ENCODE assay signal across 7 mouse cellular contexts in genomic region chr10:96213876-96214275, GRCm38 (mm10).
DNase-seq lines count a peak whose midpoint lies in the region; ATAC-seq and TF ChIP-seq lines count a peak whose summit lies in the region.

No protein-coding gene starts in this region.

- no peak overlapping the region for H3K4me2 ChIP-seq in embryonic facial prominence, embryonic 11.5 days (ENCODE audit: low read depth, low read length)
- no peak overlapping the region for H3K4me2 ChIP-seq in midbrain, embryonic 13.5 days (replicated peaks)

- peak; percentile 63; the same call in 1 of the 2 replicates for TF ChIP-seq CTCF in small intestine, adult 2 months (IDR thresholded peaks at IDR 0.05; ENCODE audit: extremely low read depth, insufficient read length, insufficient replicate concordance, low read depth, low read length)

- H3K27ac ChIP-seq in embryonic facial prominence, embryonic 11.5 days (replicated peaks; ENCODE audit: low read depth, low read length): no peak overlapping the region
- no peak overlapping the region; the same call in 1 of the 2 replicates for H3K27ac ChIP-seq in limb, embryonic 10.5 days
- H3K27ac ChIP-seq in midbrain, embryonic 13.5 days: peak overlapping the region; percentile 66
- no peak overlapping the region for H3K27ac ChIP-seq in small intestine, adult 2 months (ENCODE audit: insufficient read depth, low read depth, low read length)

- peak; percentile 75 for ATAC-seq in embryonic facial prominence, embryonic 11.5 days (replicated peaks; ENCODE audit: insufficient number of reproducible peaks, low FRiP score, low TSS enrichment, low read depth)
- peak; percentile 87 for ATAC-seq in midbrain, embryonic 13.5 days

- no peaks in the 10 kb centered on the region for H3K9me3 ChIP-seq in embryonic facial prominence, embryonic 11.5 days (replicated peaks; ENCODE audit: control insufficient read depth, low read length)
- H3K9me3 ChIP-seq in limb, embryonic 10.5 days (replicated peaks): no peaks in the 10 kb centered on the region
- H3K9me3 ChIP-seq in midbrain, embryonic 13.5 days: no peaks in the 10 kb centered on the region

- H3K36me3 ChIP-seq in embryonic facial prominence, embryonic 11.5 days (replicated peaks; ENCODE audit: control insufficient read depth, insufficient read depth, low read depth, low read length): no peaks in the 10 kb centered on the region
- no peaks in the 10 kb centered on the region for H3K36me3 ChIP-seq in limb, embryonic 10.5 days
- H3K36me3 ChIP-seq in midbrain, embryonic 13.5 days: no peaks in the 10 kb centered on the region
- no peaks in the 10 kb centered on the region for H3K36me3 ChIP-seq in small intestine, adult 2 months (ENCODE audit: control insufficient read depth, insufficient read depth, low read length)

- no peak for TF ChIP-seq POLR2A in small intestine, adult 2 months (IDR thresholded peaks at IDR 0.05; ENCODE audit: low read depth, low read length)

- DNase-seq in adrenal gland, postnatal 14 days: peak; percentile 94
- peak; percentile 98 for DNase-seq in embryonic facial prominence, embryonic 11.5 days (ENCODE audit: low spot score)
- peak; percentile 92 to 97 for DNase-seq in heart, adult 18-20 months
- peak; percentile 92 for DNase-seq in kidney, adult 18-20 months
- DNase-seq in limb, embryonic 10.5 days (ENCODE audit: low spot score): peak; percentile 92

- no peaks in the 10 kb centered on the region for H3K4me1 ChIP-seq in embryonic facial prominence, embryonic 11.5 days (ENCODE audit: control insufficient read depth, insufficient read depth, low read length)
- peaks cover 9% of the 10 kb centered on the region; the same call in 1 of the 2 replicates for H3K4me1 ChIP-seq in limb, embryonic 10.5 days
- peaks cover 8% of the 10 kb centered on the region for H3K4me1 ChIP-seq in midbrain, embryonic 13.5 days (replicated peaks)
- peaks cover 3% of the 10 kb centered on the region; the same call in 1 of the 2 replicates for H3K4me1 ChIP-seq in small intestine, adult 2 months (ENCODE audit: control insufficient read depth, insufficient read depth, insufficient read length, low read length)

- H3K27me3 ChIP-seq in embryonic facial prominence, embryonic 11.5 days (ENCODE audit: control insufficient read depth, insufficient read depth, low read length): no peaks in the 10 kb centered on the region
- no peaks in the 10 kb centered on the region for H3K27me3 ChIP-seq in limb, embryonic 10.5 days (ENCODE audit: low read depth, poor library complexity, severe bottlenecking)
- no peaks in the 10 kb centered on the region for H3K27me3 ChIP-seq in midbrain, embryonic 13.5 days
- H3K27me3 ChIP-seq in small intestine, adult 2 months (ENCODE audit: control insufficient read depth, insufficient read depth, low read length): no peaks in the 10 kb centered on the region

- no peak overlapping the region for H3K9ac ChIP-seq in embryonic facial prominence, embryonic 11.5 days (replicated peaks; ENCODE audit: low read length)
- H3K9ac ChIP-seq in midbrain, embryonic 13.5 days (replicated peaks): no peak overlapping the region

- no peak overlapping the region for H3K4me3 ChIP-seq in embryonic facial prominence, embryonic 11.5 days (ENCODE audit: low read depth, low read length)
- no peak overlapping the region for H3K4me3 ChIP-seq in limb, embryonic 10.5 days
- no peak overlapping the region for H3K4me3 ChIP-seq in midbrain, embryonic 13.5 days (replicated peaks)
- no peak overlapping the region for H3K4me3 ChIP-seq in small intestine, adult 2 months (ENCODE audit: low read depth, low read length)

- 1% methylated on average over 10 of the region's 10 CpGs for WGBS in embryonic facial prominence, embryonic 11.5 days
- WGBS in limb, embryonic 10.5 days: 6% methylated on average over 10 of the region's 10 CpGs
- WGBS in midbrain, embryonic 13.5 days: 2% methylated on average over 10 of the region's 10 CpGs
- WGBS in small intestine, adult 2 months: under 1% methylated on average over 10 of the region's 10 CpGs
